Mouse (Mus musculus) spleen, adult 2 months (tissue): ENCODE measurements around the gene Wdr13.

Experiments used
- CTCF ChIP-seq: fragments of 200-500 bp; IDR thresholded peaks from 2 replicates; pipeline ENCODE4 v1.5.1; 2011; ENCODE audit warnings: mild to moderate bottlenecking, inconsistent platforms; ENCODE audit not compliant: insufficient read depth, insufficient read length, insufficient replicate concordance; ENCODE audit errors: extremely low read depth
- POLR2A ChIP-seq: fragments of 200-500 bp; IDR thresholded peaks from 2 replicates; pipeline ENCODE4 v1.6.1; 2011; ENCODE audit warnings: low read depth, low read length, inconsistent platforms

DNA sequence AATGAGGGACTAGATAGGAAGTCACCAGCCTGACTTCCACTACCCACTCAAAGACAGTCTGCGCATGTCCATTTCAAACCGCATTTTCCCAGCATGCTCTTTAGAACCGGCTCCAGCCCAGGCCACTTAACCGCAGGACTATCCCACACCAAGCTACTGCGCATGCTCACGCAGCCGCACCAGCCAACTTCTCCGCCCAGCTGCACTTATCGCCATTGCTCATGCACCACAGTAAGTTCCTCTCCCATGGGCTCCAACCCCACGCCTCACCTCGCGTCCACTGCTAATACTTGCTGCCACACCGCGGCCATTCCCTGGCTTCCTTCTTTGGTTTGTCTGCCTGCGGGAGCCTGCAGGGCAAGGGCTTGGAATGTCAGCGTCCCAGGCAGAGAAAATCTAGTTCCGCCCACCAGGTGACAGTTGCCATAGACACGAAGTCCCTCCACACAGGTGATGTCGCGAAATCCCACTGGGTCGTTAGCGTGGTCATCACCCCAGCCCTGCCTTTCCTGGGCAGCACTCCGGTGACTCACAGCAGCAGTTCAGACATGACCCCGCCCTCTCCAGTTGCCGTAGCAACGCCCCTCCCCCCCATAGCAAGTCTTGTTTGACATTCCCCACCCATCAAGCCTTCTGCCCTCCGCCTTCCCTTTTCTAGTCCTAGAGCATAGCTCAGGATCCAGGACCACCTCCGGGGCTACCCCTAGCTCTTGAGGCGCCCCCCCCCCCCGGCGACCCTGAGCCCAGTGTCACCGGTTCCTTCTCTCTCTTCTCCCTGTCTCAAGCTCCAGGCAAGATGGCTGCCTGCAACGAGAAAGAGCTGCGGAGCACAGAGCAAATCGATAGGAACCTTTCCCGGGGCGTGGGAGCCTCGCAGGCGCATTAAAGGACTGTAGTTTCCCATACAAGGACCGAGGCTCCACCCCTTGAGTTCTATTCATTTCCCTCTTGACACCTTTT is at the start of gene Wdr13:
- TF ChIP-seq POLR2A = peak; percentile 54
- no peak for TF ChIP-seq CTCF
